In genomic region chr1:172325680-172326535, GRCm38 (mm10) we compare ENCODE assay signal across 8 mouse cellular contexts. TPM values are rescaled to one million over a fixed set of nuclear protein-coding genes. Genes with fewer than 3 reads are reported as not detected.
DNase-seq lines count a peak whose midpoint lies in the region; ATAC-seq and TF ChIP-seq lines count a peak whose summit lies in the region.

No protein-coding gene starts in this region.

- no peaks in the 10 kb centered on the region; the same call in 1 of the 2 replicates for H3K4me1 ChIP-seq in G1E (ENCODE audit: insufficient read depth, low read depth, low read length)
- peaks cover 11% of the 10 kb centered on the region for H3K4me1 ChIP-seq in embryonic facial prominence, embryonic 15.5 days
- H3K4me1 ChIP-seq in hindbrain, embryonic 13.5 days (replicated peaks), result peaks cover 47% of the 10 kb centered on the region
- H3K4me1 ChIP-seq in limb, embryonic 10.5 days, result peaks cover 10% of the 10 kb centered on the region

- peak overlapping the region; percentile 23; the same call in 1 of the 2 replicates for H3K4me3 ChIP-seq in G1E (ENCODE audit: low read depth, low read length)
- H3K4me3 ChIP-seq in embryonic facial prominence, embryonic 15.5 days (replicated peaks), result peak overlapping the region; percentile 49
- H3K4me3 ChIP-seq in hindbrain, embryonic 13.5 days, result peak overlapping the region; percentile 51
- peak overlapping the region; percentile 50 for H3K4me3 ChIP-seq in limb, embryonic 10.5 days

- H3K27me3 ChIP-seq in G1E (ENCODE audit: insufficient read depth, low read length), result peaks cover 31% of the 10 kb centered on the region
- peaks cover 57% of the 10 kb centered on the region for H3K27me3 ChIP-seq in embryonic facial prominence, embryonic 15.5 days
- H3K27me3 ChIP-seq in hindbrain, embryonic 13.5 days, result peaks cover 25% of the 10 kb centered on the region
- peaks cover 92% of the 10 kb centered on the region for H3K27me3 ChIP-seq in limb, embryonic 10.5 days (ENCODE audit: low read depth, poor library complexity, severe bottlenecking)

- no peak for DNase-seq in G1E (ENCODE audit: low spot score)
- peak; percentile 77 for DNase-seq in adrenal gland, postnatal 25 days
- DNase-seq in limb, embryonic 10.5 days (ENCODE audit: low spot score), result peak; percentile 79
- peak; percentile 70 for DNase-seq in mesoderm, embryonic 11.5 days (ENCODE audit: low read depth, low spot score)
- DNase-seq in spleen, adult 18-20 months, result peak; percentile 55 to 77

- H3K27ac ChIP-seq in embryonic facial prominence, embryonic 15.5 days (replicated peaks), result no peak overlapping the region
- no peak overlapping the region for H3K27ac ChIP-seq in hindbrain, embryonic 13.5 days
- H3K27ac ChIP-seq in limb, embryonic 10.5 days, result no peak overlapping the region

- 0 out of 2 replicates have a peak overlapping the region, but pooled peaks have one; percentile 37 for H3K9ac ChIP-seq in embryonic facial prominence, embryonic 15.5 days
- peak overlapping the region; percentile 73 for H3K9ac ChIP-seq in hindbrain, embryonic 13.5 days

- WGBS in embryonic facial prominence, embryonic 15.5 days, result 18% methylated on average over 94 of the region's 94 CpGs
- 18% methylated on average over 94 of the region's 94 CpGs for WGBS in hindbrain, embryonic 13.5 days
- 19% methylated on average over 94 of the region's 94 CpGs for WGBS in limb, embryonic 10.5 days

- peak overlapping the region; percentile 88 for H3K4me2 ChIP-seq in embryonic facial prominence, embryonic 15.5 days (replicated peaks)
- H3K4me2 ChIP-seq in hindbrain, embryonic 13.5 days, result peak overlapping the region; percentile 78

- TF ChIP-seq CTCF in G1E (IDR thresholded peaks at IDR 0.05; ENCODE audit: low read depth, low read length), result no peak

- peaks cover 39% of the 10 kb centered on the region for H3K36me3 ChIP-seq in G1E (replicated peaks)
- H3K36me3 ChIP-seq in embryonic facial prominence, embryonic 15.5 days, result no peaks in the 10 kb centered on the region
- 0 out of 2 replicates have a peak, but pooled peaks cover 2% of the 10 kb centered on the region for H3K36me3 ChIP-seq in hindbrain, embryonic 13.5 days
- H3K36me3 ChIP-seq in limb, embryonic 10.5 days, result no peaks in the 10 kb centered on the region; the same call in 1 of the 2 replicates

- no peak for ATAC-seq in G1E (ENCODE audit: extremely low read depth, insufficient number of reproducible peaks, low FRiP score, poor library complexity, severe bottlenecking)
- ATAC-seq in embryonic facial prominence, embryonic 15.5 days (ENCODE audit: insufficient number of reproducible peaks, low FRiP score, low TSS enrichment, low read depth), result no peak
- peak; percentile 58; the same call in 1 of the 2 replicates for ATAC-seq in hindbrain, embryonic 13.5 days (ENCODE audit: low FRiP score)
- no peak for ATAC-seq in erythroid progenitor cell, adult 5-6 weeks (replicated peaks; ENCODE audit: low FRiP score, poor library complexity, severe bottlenecking)

- H3K9me3 ChIP-seq in G1E (replicated peaks), result peaks cover 9% of the 10 kb centered on the region
- H3K9me3 ChIP-seq in embryonic facial prominence, embryonic 15.5 days (replicated peaks), result no peaks in the 10 kb centered on the region
- H3K9me3 ChIP-seq in hindbrain, embryonic 13.5 days, result no peaks in the 10 kb centered on the region
- no peaks in the 10 kb centered on the region for H3K9me3 ChIP-seq in limb, embryonic 10.5 days (replicated peaks)

RNA-seq across cellular contexts. Expression of gene Kcnj9, which starts 3.2 kb away (rescaled TPM):
- not detected in 2 replicates for total RNA-seq in G1E (2014; fragmentation: Nextera tagmentation)
- not detected in 2 replicates for total RNA-seq in G1E (2017)
- not detected in 2 replicates for polyA plus RNA-seq in G1E (2012)
- 0.18 TPM in 1 of 2 replicates, not detected in the other for total RNA-seq in adrenal gland, postnatal 25 days (2021)
- polyA plus RNA-seq in embryonic facial prominence, embryonic 15.5 days (2015; fragmentation: Nextera tagmentation; extraction: Ambion mirVana), result 0.14 and 0.28 TPM in 2 replicates
- 2.2 and 2.5 TPM in 2 replicates for polyA plus RNA-seq in hindbrain, embryonic 13.5 days (2015; fragmentation: Nextera tagmentation; extraction: Ambion mirVana)
- polyA plus RNA-seq in limb, embryonic 10.5 days (2016; fragmentation: Nextera tagmentation; extraction: Ambion mirVana), result 0.10 TPM in 1 of 2 replicates, not detected in the other
- not detected in 2 replicates for total RNA-seq in erythroid progenitor cell, adult 5-6 weeks (2015; ENCODE audit: low replicate concordance)
- 2.5 TPM in 1 of 2 replicates, not detected in the other for total RNA-seq in erythroid progenitor cell, adult 5-6 weeks (2017; ENCODE audit: low replicate concordance)

RNA-seq across cellular contexts. Expression of gene Kcnj10, which starts 15.1 kb away (rescaled TPM):
- 1.1 TPM in 1 of 2 replicates, not detected in the other for total RNA-seq in G1E (2014; fragmentation: Nextera tagmentation)
- under 0.01 and 0.11 TPM in 2 replicates for total RNA-seq in G1E (2017)
- polyA plus RNA-seq in G1E (2012), result not detected in 2 replicates
- total RNA-seq in adrenal gland, postnatal 25 days (2021), result 0.39 and 0.48 TPM in 2 replicates
- 0.09 and 0.14 TPM in 2 replicates for polyA plus RNA-seq in embryonic facial prominence, embryonic 15.5 days (2015; fragmentation: Nextera tagmentation; extraction: Ambion mirVana)
- 1.6 and 1.7 TPM in 2 replicates for polyA plus RNA-seq in hindbrain, embryonic 13.5 days (2015; fragmentation: Nextera tagmentation; extraction: Ambion mirVana)
- polyA plus RNA-seq in limb, embryonic 10.5 days (2016; fragmentation: Nextera tagmentation; extraction: Ambion mirVana), result 0.05 TPM in 2 replicates
- 8.8 and 13.0 TPM in 2 replicates for total RNA-seq in erythroid progenitor cell, adult 5-6 weeks (2015; ENCODE audit: low replicate concordance)
- 1.5 and 1.9 TPM in 2 replicates for total RNA-seq in erythroid progenitor cell, adult 5-6 weeks (2017; ENCODE audit: low replicate concordance)

RNA-seq across cellular contexts. Expression of gene Atp1a2, which starts 28.0 kb away (rescaled TPM):
- total RNA-seq in G1E (2014; fragmentation: Nextera tagmentation) (not detected in 2 replicates), G1E (2017) (under 0.01 and 0.05 TPM in 2 replicates)
- not detected in 2 replicates for polyA plus RNA-seq in G1E (2012)
- 110 and 122 TPM in 2 replicates for total RNA-seq in adrenal gland, postnatal 25 days (2021)
- 4.7 and 5.6 TPM in 2 replicates for polyA plus RNA-seq in embryonic facial prominence, embryonic 15.5 days (2015; fragmentation: Nextera tagmentation; extraction: Ambion mirVana)
- polyA plus RNA-seq in hindbrain, embryonic 13.5 days (2015; fragmentation: Nextera tagmentation; extraction: Ambion mirVana), result 41.5 and 42.3 TPM in 2 replicates
- 0.62 and 3.2 TPM in 2 replicates for polyA plus RNA-seq in limb, embryonic 10.5 days (2016; fragmentation: Nextera tagmentation; extraction: Ambion mirVana)
- total RNA-seq in erythroid progenitor cell, adult 5-6 weeks (2015; ENCODE audit: low replicate concordance), result not detected in 2 replicates
- not detected in 2 replicates for total RNA-seq in erythroid progenitor cell, adult 5-6 weeks (2017; ENCODE audit: low replicate concordance)

RNA-seq across cellular contexts. Expression of gene Pigm, which starts 50.4 kb away (rescaled TPM):
- 28.3 and 29.5 TPM in 2 replicates for total RNA-seq in G1E (2014; fragmentation: Nextera tagmentation)
- 19.2 and 19.7 TPM in 2 replicates for total RNA-seq in G1E (2017)
- 10.6 and 12.8 TPM in 2 replicates for polyA plus RNA-seq in G1E (2012)
- 11.8 and 13.1 TPM in 2 replicates for total RNA-seq in adrenal gland, postnatal 25 days (2021)
- 5.7 and 5.9 TPM in 2 replicates for polyA plus RNA-seq in embryonic facial prominence, embryonic 15.5 days (2015; fragmentation: Nextera tagmentation; extraction: Ambion mirVana)
- polyA plus RNA-seq in hindbrain, embryonic 13.5 days (2015; fragmentation: Nextera tagmentation; extraction: Ambion mirVana), result 4.7 and 4.9 TPM in 2 replicates
- 9.9 and 10.5 TPM in 2 replicates for polyA plus RNA-seq in limb, embryonic 10.5 days (2016; fragmentation: Nextera tagmentation; extraction: Ambion mirVana)
- 10.9 and 11.9 TPM in 2 replicates for total RNA-seq in erythroid progenitor cell, adult 5-6 weeks (2015; ENCODE audit: low replicate concordance)
- total RNA-seq in erythroid progenitor cell, adult 5-6 weeks (2017; ENCODE audit: low replicate concordance), result 8.7 and 13.2 TPM in 2 replicates
